Mouse (Mus musculus): Measurements from ENCODE around the gene Nol12. TPM values are rescaled to one million over a fixed set of nuclear protein-coding genes. Genes with fewer than 3 reads are reported as not detected.

Gene Nol12
- polyA plus RNA-seq, 1 experiment, result 16.4 TPM

GRCm38 (mm10) chr15:78914091-78914822 lies 20.5 kb upstream of the Nol12 start:
- no peak for TF ChIP-seq POLR2A (IDR thresholded peaks at IDR 0.05; ENCODE audit: borderline replicate concordance, extremely low read depth, low read depth, low read length)
- no peak for TF ChIP-seq CTCF (IDR thresholded peaks at IDR 0.05; ENCODE audit: insufficient read depth, low read length)
- peak; percentile 18 for DNase-seq
- 2% methylated on average over 83 of the region's 87 CpGs for WGBS
- Histone ChIP-seq H3K4me3 (replicated peaks; ENCODE audit: extremely low read depth, low read depth, low read length) (peak overlapping the region; percentile 36), H3K4me1 (ENCODE audit: control insufficient read depth, insufficient read depth, low read length) (no peaks in the 10 kb centered on the region; the same call in 1 of the 2 replicates)

GRCm38 (mm10) chr15:78914823-78915659 lies 19.7 kb upstream of the Nol12 start:
- H3K4me3 ChIP-seq (replicated peaks; ENCODE audit: extremely low read depth, low read depth, low read length), result no peak overlapping the region

GRCm38 (mm10) chr15:78915660-78916017 lies 19.1 kb upstream of the Nol12 start:
- Histone ChIP-seq H3K4me3 (replicated peaks; ENCODE audit: extremely low read depth, low read depth, low read length) (no peak overlapping the region), H3K4me1 (ENCODE audit: control insufficient read depth, insufficient read depth, low read length) (no peaks in the 10 kb centered on the region; the same call in 1 of the 2 replicates)
- DNase-seq, result peak; percentile 51
- WGBS, result 5% methylated on average over 8 of the region's 8 CpGs
- TF ChIP-seq CTCF (IDR thresholded peaks at IDR 0.05; ENCODE audit: insufficient read depth, low read length), result peak; percentile 99
- no peak for TF ChIP-seq POLR2A (IDR thresholded peaks at IDR 0.05; ENCODE audit: borderline replicate concordance, extremely low read depth, low read depth, low read length)

More at GRCm38 (mm10) chr15:78914823-78915659, 19.7 kb upstream of the Nol12 start:
- DNase-seq, result no peak
- TF ChIP-seq POLR2A (IDR thresholded peaks at IDR 0.05; ENCODE audit: borderline replicate concordance, extremely low read depth, low read depth, low read length), result no peak
- TF ChIP-seq CTCF (IDR thresholded peaks at IDR 0.05; ENCODE audit: insufficient read depth, low read length), result no peak
- WGBS, result 55% methylated on average over 8 of the region's 8 CpGs
- no peaks in the 10 kb centered on the region; the same call in 1 of the 2 replicates for H3K4me1 ChIP-seq (ENCODE audit: control insufficient read depth, insufficient read depth, low read length)

GRCm38 (mm10) chr15:78916052-78916826 lies 18.5 kb upstream of the Nol12 start:
- no peak for DNase-seq
- H3K4me3 ChIP-seq (replicated peaks; ENCODE audit: extremely low read depth, low read depth, low read length), result no peak overlapping the region
- WGBS, result 72% methylated on average over 12 of the region's 12 CpGs
- no peak for TF ChIP-seq POLR2A (IDR thresholded peaks at IDR 0.05; ENCODE audit: borderline replicate concordance, extremely low read depth, low read depth, low read length)
- TF ChIP-seq CTCF (IDR thresholded peaks at IDR 0.05; ENCODE audit: insufficient read depth, low read length), result no peak
- H3K4me1 ChIP-seq (ENCODE audit: control insufficient read depth, insufficient read depth, low read length), result no peaks in the 10 kb centered on the region; the same call in 1 of the 2 replicates

- 95% methylated on average over 23 of the region's 23 CpGs for WGBS
- H3K4me1 ChIP-seq (ENCODE audit: control insufficient read depth, insufficient read depth, low read length), result no peaks in the 10 kb centered on the region; the same call in 1 of the 2 replicates
- H3K4me3 ChIP-seq (replicated peaks; ENCODE audit: extremely low read depth, low read depth, low read length), result no peak overlapping the region
- TF ChIP-seq POLR2A (IDR thresholded peaks at IDR 0.05; ENCODE audit: borderline replicate concordance, extremely low read depth, low read depth, low read length) (no peak), CTCF (IDR thresholded peaks at IDR 0.05; ENCODE audit: insufficient read depth, low read length) (no peak)
- no peak for DNase-seq
These were observed 16.6 kb upstream of the Nol12 start for GRCm38 (mm10) chr15:78918126-78918525.

- no peaks in the 10 kb centered on the region for H3K4me1 ChIP-seq (ENCODE audit: control insufficient read depth, insufficient read depth, low read length)
- 79% methylated on average over 12 of the region's 12 CpGs for WGBS
- no peak for DNase-seq
- TF ChIP-seq POLR2A (IDR thresholded peaks at IDR 0.05; ENCODE audit: borderline replicate concordance, extremely low read depth, low read depth, low read length) (no peak), CTCF (IDR thresholded peaks at IDR 0.05; ENCODE audit: insufficient read depth, low read length) (no peak)
- H3K4me3 ChIP-seq (replicated peaks; ENCODE audit: extremely low read depth, low read depth, low read length), result no peak overlapping the region
These were observed 14.8 kb upstream of the Nol12 start for GRCm38 (mm10) chr15:78919914-78920313.

- H3K4me3 ChIP-seq (replicated peaks; ENCODE audit: extremely low read depth, low read depth, low read length), result no peak overlapping the region
- H3K4me1 ChIP-seq (ENCODE audit: control insufficient read depth, insufficient read depth, low read length), result peaks cover 5% of the 10 kb centered on the region
- no peak for DNase-seq
- WGBS, result 84% methylated on average over 7 of the region's 7 CpGs
- TF ChIP-seq POLR2A (IDR thresholded peaks at IDR 0.05; ENCODE audit: borderline replicate concordance, extremely low read depth, low read depth, low read length) (no peak), CTCF (IDR thresholded peaks at IDR 0.05; ENCODE audit: insufficient read depth, low read length) (no peak)
These were observed 12.0 kb upstream of the Nol12 start for GRCm38 (mm10) chr15:78922700-78923099.

GRCm38 (mm10) chr15:78923585-78923984 lies 11.1 kb upstream of the Nol12 start:
- Histone ChIP-seq H3K4me1 (ENCODE audit: control insufficient read depth, insufficient read depth, low read length) (peaks cover 6% of the 10 kb centered on the region), H3K4me3 (replicated peaks; ENCODE audit: extremely low read depth, low read depth, low read length) (no peak overlapping the region)
- DNase-seq, result no peak
- WGBS, result 65% methylated on average over 6 of the region's 6 CpGs
- TF ChIP-seq CTCF (IDR thresholded peaks at IDR 0.05; ENCODE audit: insufficient read depth, low read length), result no peak
- TF ChIP-seq POLR2A (IDR thresholded peaks at IDR 0.05; ENCODE audit: borderline replicate concordance, extremely low read depth, low read depth, low read length), result no peak

GRCm38 (mm10) chr15:78925129-78925528 lies 9.6 kb upstream of the Nol12 start:
- H3K4me3 ChIP-seq (replicated peaks; ENCODE audit: extremely low read depth, low read depth, low read length), result no peak overlapping the region
- TF ChIP-seq POLR2A (IDR thresholded peaks at IDR 0.05; ENCODE audit: borderline replicate concordance, extremely low read depth, low read depth, low read length) (no peak), CTCF (IDR thresholded peaks at IDR 0.05; ENCODE audit: insufficient read depth, low read length) (no peak)
- H3K4me1 ChIP-seq (ENCODE audit: control insufficient read depth, insufficient read depth, low read length), result peaks cover 6% of the 10 kb centered on the region
- no peak for DNase-seq
- WGBS, result 30% methylated on average over 8 of the region's 8 CpGs

Measured in lung, adult 2 months (tissue).